Mouse (Mus musculus): ENCODE results near the gene Ctdspl2.
"Not testable (repeated sequence)": the region's sequence is repeated elsewhere in the genome, so short reads cannot be mapped to it uniquely, and the experiment has no call there.

The Ctdspl2 gene

DNA sequence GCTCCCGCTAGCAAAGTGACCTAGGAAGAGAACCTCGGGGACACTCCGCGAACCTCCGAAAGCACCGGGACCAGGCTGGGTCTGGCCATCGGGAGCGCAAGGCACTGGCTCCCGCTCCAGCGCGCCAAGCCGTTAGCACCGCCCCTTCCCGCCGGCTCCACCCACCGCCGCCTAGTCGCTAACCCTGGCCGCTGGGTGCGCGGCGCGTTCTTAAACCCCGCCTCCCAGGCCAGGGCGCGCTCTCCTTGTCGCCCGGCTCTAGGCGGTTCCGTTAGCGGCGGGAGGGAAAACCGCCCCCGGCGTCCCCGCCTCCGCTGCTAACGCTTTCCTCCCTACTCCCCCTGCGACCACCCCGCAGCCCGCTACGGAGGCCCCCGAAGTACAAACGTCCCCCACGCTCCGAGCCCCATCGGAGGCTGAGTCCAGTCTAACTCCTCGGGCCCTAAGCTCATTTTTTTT is at the start of gene Ctdspl2, which contains the start of gene Mageb3:
Ctdspl2 (plus strand) TSS at position 237 of the 459 bp plus-strand sequence.
Mageb3 (minus strand) TSS at position 328 of the 459 bp plus-strand sequence.
- DNase-seq, result peak; percentile 94 to 97

DNA sequence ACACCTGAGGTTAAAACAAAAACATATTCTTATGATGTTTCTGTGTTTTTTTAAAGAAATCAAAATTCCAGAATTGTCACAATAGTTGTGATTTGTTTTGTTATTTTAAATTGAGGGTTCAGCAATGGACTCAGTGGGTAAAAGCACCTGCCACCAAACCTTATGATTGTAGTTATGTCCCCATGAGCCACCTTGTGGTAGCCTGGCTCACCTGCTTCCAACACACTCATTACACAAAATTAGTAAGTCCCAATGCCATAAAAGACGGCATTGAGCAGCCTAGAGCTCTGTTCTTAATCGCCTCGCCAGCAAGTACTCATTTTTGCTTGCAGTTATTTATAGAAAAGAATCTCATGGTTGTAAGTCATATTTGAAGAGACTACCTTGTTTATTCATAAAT is 45.8 kb upstream of the Ctdspl2 start:
- DNase-seq, result no peak

DNA sequence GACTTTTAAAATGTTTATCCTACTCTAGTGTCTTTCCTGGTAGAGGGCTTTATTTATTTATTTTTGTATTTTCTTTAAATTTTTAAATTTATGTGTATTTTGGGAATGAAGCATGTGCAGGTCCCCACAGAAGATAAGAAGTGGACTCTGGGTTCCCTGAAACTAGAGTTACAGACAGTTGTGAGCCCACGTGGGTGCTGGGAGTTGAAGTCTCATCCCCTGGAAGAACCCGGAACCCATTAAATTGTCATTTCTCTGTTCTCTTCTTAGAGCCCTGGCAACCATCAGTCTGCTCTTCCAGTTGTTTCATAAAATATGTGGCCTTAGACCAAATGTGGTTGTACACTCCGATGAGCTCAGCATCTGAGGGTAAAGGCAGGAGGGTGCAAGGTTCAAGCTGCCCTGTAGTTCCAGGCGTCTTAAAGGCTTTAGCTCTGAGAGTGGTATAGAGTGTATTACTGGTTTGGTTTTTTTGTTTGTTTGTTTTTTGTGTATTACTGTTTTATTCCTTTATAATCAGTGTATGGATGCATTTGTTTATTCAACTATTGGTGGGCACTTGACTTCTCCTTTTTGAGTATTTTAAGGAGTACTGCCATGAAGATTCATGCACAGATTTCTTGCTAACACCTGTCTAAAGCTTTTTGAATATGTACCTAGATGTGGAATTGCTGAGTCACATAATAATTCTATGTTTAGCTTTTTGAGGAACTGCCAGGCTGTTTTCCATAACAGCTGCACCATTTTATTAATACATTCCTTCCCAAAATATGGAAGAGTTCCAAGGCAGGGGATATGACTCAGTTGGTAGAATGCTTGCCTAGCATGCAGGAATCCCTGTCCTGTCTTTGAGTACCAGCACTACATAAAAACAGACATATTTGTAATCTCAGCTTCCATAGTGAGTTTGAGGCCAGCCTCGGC is 39.5 kb upstream of the Ctdspl2 start:
- DNase-seq, result no peak

DNA sequence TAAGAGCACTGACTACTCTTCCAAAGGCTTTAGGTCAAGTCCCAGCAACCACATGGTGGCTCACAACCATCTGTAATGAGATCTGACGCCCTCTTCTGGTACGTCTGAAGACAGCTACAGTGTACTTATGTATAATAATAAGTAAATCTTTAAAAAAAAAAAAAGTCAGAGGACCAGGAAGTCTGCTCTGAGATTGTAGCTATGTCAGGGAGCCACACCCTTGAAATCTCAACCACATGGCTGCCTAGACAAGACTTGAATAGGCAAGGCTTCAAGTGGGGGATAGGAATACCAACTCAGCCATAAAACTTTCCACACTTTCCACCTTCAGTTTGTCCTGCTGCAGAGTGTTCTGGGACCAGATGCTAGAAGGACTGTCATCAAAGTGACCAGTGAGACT is 18.2 kb upstream of the Ctdspl2 start:
- DNase-seq, result not testable (repeated sequence)

DNA sequence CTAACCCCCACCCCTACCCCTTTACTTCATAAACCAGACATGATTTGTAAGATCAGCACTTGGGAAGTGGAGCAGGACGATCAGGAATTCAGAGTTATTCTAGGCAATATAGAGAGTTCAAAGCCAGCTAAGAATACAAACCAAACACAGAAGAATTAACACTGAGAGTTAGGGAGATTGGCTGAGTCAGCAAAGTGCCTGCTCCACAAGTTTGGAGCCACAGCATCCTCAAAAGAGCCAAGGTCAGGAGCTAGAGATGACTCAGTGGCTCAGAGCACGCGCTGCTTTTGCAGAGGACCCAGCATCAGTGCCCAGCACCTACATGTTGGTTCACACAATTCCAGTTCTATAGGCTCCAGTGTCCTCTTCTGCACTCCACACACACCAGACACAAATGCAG is 12.4 kb upstream of the Ctdspl2 start:
- DNase-seq, result no peak

DNA sequence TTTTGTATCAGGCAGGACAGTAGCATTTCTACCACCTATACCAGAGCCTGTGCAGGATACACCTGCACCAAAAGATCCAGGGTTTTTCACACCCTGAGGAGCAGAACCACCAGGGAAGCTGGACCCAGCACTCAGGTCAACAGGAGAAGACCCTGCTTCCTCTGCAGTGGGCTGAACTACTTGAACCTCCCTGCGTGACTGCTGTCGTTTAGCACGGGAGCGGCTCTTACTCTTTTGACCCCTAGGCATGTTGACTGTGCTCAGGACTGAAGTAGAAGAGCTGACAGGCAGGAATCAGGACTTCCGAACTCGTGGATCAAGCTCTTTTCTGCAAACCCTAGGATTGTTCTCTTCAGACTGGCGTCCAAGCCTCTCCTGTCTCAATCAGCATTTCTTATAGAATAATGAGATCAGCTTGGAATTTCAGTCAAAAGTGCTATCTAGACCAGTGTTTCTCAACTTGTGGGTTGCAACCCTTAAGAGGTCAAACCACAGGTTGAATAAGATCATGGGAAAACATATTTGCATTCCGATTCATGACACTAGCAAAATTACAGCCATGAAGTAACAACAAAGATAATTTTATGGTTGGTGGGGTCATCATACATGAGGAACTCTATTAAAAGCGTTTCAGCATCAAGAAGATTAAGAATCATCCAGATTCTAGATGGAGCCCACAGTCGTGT is 687 bp upstream of the Ctdspl2 start:
- peak in 1 of 2 experiments; percentile 6 for DNase-seq

DNA sequence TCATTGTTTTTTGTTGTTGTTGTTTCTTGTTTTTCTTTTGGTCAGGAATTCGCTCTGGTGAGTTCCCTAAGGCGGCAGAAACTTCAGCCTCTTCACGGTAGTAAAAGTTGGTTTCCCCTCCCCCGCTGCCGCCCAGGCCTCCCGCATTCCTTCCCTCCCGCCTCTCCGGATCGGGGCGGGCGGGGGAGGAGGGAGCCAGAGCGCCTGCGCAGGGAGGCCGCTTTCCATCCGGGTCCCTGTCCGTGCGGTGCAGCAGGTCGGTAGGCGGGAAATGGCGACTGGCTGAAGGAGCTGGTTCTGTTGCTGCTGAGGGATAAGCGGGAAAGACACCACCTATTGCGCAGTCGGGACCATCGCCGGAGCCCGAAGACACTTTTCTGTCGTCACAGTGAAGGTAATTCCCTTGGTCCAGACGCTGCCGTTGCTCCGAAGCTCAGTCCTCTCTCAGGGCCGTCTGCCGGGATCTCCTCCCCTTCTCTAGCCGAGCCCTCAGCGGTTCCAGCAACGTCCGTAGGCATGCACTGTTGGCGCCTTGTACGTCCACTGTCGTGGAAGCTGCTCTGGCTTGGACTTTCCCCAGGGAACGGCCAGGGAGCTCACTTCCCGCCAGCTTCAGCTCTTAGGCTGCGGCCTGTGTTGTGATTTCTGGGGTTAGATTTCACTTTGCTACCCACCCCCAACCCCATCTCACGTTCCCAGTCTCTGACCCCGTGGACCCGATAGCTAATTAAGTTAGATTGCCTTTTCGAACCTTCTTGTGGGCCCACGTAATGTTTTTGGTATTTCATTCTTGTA is 620 bp downstream of the Ctdspl2 start:
- peak; percentile 95 to 97 for DNase-seq

DNA sequence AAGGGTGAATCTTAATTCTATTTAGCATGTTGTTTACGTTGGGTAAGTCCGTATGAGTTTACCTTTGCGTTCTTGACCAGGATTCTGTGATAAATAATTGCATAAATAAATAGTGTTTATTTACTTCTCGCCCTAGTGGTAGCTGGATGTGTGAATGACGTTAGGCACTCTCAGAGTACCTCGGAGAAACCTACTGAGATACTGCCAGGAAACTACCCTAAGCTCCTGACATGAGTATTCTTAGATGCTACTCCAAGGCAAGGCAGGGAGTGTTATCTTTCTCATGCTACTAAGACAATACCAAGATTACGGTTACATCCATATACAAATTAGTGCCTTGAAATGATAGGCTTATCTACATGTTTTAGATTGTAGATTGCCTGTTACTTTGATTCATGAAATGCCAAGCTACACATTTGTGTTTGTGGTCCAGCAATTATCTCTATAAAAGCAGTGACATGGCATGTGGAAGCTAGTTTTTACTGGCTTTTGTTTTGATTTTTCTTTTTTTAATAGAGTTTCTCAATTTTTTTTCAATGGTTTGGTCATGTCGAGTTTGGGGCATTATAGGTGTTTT is 1.5 kb downstream of the Ctdspl2 start:
- DNase-seq, result no peak

DNA sequence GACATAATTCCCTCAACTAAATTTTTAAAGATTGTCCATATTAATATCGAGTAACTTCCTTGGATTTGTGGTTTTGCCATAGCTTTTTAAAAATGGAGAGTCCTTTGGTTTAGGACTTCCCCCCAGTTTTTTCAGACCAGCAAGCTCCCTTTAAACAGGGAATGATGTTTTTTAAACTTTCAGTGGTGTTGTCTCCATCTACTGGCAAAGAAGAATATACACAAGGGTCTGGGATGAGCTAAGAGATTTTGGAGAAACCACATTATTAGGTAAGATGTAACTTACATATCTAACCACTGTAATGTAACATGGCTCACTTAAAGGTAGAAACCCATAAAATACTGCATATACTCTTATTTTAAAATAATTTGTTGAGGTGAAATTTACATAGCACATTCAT is 39.9 kb downstream of the Ctdspl2 start:
- DNase-seq, result no peak

DNA sequence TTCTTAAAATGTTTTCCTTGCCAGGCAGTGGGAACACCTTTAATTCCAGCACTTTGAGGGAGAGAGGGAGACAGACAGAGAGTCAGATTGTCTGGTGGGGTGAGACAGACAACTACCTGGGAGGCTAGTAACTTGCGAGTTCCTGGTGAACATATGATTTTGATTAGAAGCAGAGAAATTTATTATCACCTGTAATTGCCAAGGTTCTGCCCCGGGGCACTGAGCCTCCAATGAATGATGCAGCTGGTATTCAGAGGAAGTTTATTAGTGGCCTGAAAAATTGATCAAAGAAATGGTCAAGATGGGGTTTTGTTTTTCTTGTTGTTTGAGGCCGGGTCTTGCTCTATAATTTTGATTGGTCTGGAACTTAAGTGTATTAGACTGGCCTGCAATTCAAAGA is 53.0 kb downstream of the Ctdspl2 start:
- DNase-seq, result no peak

DNA sequence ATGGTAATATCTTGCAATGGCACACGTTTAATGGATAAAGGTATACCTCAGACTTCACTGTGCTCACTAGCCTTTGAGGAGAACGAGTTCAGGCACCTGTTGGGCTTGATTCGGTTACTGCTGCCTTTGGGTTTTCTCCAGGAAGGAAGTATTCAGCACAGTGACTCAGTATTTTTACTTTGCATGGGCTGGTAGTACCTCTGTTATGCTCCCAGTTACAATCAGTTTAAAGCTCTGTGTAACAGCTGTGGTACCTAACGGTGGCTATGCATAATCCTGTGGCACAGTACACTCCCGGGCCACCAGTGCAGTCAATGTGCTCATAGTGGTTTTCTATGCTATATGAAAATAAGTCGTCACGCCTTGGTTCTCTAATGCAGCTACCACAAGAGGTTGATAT is 55.6 kb downstream of the Ctdspl2 start:
- DNase-seq, result no peak

DNA sequence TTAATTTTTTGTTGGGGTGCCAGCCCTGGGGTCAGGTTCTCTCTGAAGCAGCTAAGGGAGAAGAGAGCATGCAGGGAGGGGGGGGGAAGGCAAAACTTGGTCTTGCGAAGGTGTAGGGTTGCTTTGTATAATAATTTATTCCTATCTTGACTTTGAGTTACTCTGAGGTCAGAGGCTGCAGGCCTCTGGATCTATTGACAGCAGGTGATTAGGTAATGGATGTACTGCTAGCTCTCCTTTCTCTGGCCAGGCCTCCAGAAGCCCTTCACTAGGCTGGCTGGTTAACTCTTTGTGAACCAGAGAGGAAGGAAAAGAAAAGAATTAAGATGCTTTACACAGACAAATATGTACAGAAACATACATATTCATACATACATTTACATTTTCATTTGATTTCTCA is 62.9 kb downstream of the Ctdspl2 start:
- DNase-seq, result no peak

DNA sequence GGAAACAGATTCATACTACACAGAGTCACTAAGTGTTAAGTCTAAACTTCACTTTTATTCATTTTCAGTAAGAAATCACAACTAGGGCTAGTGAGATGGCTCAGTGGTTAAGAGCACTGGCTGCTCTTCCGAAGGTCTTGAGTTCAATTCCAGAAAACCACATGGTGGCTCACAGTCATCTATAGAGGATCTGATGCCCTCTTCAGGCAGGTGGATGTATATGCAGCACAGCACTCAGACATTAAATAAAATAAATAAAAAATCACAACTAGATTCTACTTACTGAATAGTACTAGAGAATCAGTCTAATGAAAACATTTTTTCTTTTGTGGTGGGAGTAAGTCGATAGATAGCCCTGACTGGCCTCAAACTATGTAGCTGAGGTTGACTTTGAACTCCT is 66.5 kb downstream of the Ctdspl2 start:
- no peak for DNase-seq

DNA sequence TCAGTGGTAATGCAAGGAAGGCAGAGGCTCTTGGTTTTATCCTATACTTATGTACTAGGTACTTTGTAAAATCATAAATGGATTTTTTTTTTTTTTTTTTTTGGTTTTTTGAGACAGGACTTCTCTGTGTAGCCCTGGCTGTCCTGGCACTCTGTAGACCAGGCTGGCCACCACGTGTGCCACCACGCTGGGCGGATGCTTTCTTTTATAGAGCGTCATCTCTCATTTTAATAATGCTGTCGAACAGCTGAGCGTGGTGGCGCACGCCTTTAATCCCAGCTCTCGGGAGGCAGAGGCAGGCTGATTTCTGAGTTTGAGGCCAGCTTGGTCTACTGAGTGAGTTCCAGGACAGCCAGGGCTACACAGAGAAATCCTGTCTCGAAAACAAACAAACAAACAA is 71.3 kb downstream of the Ctdspl2 start:
- peak in 1 of 2 experiments; percentile 6 for DNase-seq

DNA sequence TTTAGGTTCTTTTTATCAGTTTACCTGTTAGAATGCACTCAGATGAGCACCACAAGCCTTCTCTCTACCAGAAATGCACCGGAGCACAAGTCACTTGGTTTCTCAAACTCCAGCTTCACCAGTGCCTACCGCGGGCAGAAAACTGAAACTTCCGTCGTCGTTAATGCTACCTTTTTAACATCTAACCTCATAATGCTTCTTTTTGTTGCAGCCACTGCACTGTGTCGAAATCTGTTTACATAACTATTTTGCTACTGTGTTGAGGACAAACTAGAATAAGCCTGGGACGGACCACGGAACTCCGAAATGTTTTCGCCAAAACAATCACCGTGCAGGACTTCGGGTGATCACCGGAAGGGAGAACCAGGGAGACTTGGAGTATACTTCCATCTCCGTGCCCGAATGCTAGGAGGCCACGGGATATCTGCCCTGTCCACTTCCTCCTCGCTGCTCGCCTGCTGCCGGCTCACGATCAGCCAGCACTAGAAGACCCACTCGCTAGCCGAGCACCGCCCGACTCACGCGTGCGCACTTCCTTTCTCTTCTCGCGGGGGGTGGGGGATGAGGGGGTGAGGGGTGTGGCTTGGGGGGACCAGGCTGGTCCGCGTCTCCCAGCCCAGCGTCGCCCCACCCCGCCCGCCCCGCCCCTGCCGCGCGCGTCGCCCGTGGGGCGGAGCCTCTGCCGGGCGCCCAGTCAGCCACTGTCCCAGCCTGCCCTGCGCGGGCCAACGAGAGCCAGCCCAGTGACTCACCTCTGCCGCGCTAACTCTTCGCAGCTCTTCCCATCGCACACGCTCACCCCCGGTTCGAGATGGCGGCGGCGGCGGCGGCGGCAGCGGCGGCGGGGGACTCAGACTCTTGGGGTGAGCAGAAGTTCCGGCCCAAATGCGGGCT is 72.3 kb downstream of the Ctdspl2 start, which contains the start of gene Eif3j1:
Eif3j1 (plus strand) TSS at position 685 of the 894 bp plus-strand sequence.
- DNase-seq, result peak; percentile 84 to 91

DNA sequence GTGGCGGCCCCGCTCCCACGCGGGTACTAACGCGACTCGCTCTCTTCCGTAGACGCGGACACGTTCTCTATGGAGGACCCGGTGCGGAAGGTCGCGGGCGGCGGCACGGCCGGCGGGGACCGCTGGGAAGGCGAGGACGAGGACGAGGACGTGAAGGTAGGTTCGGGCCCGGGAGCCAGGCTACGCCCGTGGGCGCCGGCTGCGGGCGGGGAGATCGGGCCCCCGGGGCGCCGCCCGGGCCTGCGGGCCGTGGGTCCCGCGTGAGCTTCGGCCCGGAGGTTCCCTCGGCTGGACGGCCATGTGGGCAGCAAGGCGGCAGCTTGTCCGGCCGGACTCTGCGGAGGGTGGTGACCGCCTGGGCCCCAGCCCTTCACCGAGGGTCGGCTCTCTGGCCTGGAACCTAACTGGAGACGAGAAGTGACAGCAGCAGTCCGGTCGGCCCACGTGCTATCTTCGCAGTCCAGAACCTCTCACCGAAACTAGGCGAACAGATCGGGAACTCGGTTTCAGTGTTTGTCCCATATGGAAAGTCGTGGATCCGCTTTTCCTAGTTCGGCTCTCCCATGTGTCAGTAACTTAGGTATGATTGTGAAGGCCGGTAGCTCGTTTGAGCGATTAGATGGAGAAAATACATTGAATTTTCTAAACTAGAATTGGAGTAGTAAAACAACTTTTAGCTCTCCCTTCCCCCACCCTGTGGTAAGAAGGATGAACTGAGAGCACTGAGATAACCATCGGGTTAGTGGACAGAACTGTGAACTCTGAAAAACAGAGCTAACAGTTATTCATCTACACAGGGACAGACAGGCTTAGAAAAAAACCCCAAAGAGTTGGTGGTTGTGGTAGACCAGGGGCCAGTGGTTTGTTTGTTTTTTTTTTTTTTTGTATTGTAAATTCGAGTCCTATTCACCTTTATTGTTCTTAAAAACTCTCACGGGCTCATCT is 73.2 kb downstream of the Ctdspl2 start:
- DNase-seq, result peak in 1 of 2 experiments; percentile 48

DNA sequence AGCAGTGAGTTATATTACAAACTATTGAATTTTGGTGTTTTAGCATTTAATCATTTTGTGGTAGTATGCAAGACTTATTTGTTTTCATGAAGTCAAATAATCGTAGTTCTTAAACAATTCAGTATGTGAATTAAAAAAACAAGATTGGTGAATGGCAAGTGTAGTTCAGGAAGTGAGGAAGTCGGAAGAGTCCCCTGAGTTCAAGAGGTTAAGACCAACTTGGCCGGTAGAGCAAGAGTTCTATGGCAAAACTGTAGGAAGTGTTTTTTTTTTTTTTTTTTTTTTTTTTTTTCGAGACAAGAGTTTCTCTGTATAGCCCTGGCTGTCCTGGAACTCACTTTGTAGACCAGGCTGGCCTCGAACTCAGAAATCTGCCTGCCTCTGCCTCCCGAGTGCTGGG is 76.2 kb downstream of the Ctdspl2 start:
- DNase-seq, result no peak

DNA sequence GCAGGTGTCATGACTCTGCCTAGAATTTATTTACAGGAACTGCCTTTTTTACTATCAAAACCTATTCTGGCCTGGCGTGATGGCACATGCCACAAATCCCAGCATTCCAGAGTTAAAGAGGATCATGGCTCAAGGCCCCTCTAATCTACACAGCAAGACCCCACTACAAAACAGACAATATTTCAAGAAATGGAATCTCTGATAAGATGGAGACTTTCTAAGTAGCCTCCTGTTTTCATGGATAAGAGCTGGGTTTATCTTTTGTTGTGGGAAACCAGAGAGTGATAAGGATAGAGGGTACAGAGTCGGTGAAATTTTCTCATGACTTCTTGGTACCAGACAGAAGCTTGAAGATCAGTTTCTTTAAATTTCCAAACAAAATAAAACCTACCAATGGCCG is 80.3 kb downstream of the Ctdspl2 start:
- DNase-seq, result no peak

DNA sequence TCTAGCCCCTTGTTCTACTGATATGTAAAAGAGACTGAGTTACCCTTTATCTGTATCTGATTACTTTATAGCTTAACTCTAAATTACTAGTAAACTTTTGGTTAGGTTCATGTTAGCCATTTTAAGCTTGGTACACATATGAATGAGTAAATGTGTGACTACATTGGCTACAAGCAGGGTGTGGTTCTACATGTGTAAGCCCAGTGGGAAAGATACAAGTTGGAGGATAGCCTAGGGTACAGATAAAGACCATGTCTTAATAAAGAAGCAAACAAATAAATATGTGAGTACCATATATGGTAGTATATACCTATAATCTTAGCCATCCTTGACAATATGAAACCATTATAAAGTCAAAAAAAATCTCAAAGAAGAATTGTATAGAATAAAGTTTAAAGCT is 88.1 kb downstream of the Ctdspl2 start:
- DNase-seq, result no peak

Data from cerebellum, postnatal 36 days (tissue).